Mouse (Mus musculus) brain, adult 2 months (tissue): ENCODE results near the gene Fgd2.
"Not testable (repeated sequence)": the region's sequence is repeated elsewhere in the genome, so short reads cannot be mapped to it uniquely, and the experiment has no call there.

ENCODE experiments used
- DNase-seq: peaks from one replicate; pipeline ENCODE4 v3.0.0; 2011; ENCODE audit warnings: low read depth, low spot score

Gene Fgd2

GRCm38 (mm10) chr17:29361982-29362691, 1.4 kb downstream of the Fgd2 start:
- peak; percentile 35 for DNase-seq

GRCm38 (mm10) chr17:29363109-29363508, 2.4 kb downstream of the Fgd2 start:
- no peak for DNase-seq

GRCm38 (mm10) chr17:29365105-29365621, 4.4 kb downstream of the Fgd2 start:
- DNase-seq = peak; percentile 36

- no peak for DNase-seq
Observed at GRCm38 (mm10) chr17:29368726-29369125, 8.0 kb downstream of the Fgd2 start.

GRCm38 (mm10) chr17:29370984-29371723, 10.4 kb downstream of the Fgd2 start:
- peak; percentile 96 for DNase-seq

GRCm38 (mm10) chr17:29375871-29376270, 15.2 kb downstream of the Fgd2 start:
- no peak for DNase-seq

GRCm38 (mm10) chr17:29378056-29378455, 17.3 kb downstream of the Fgd2 start:
- no peak for DNase-seq

- DNase-seq = no peak
Observed at GRCm38 (mm10) chr17:29380241-29380640, 19.5 kb downstream of the Fgd2 start.

- peak; percentile 77 for DNase-seq
Observed at GRCm38 (mm10) chr17:29381472-29381871, 20.8 kb downstream of the Fgd2 start.

GRCm38 (mm10) chr17:29382417-29382816, 21.7 kb downstream of the Fgd2 start:
- DNase-seq = no peak

- no peak for DNase-seq
Observed at GRCm38 (mm10) chr17:29383923-29384322, 23.2 kb downstream of the Fgd2 start.

- no peak for DNase-seq
Observed at GRCm38 (mm10) chr17:29384850-29385438, 24.2 kb downstream of the Fgd2 start.

- DNase-seq = no peak
Observed at GRCm38 (mm10) chr17:29385746-29386145, 25.0 kb downstream of the Fgd2 start.

GRCm38 (mm10) chr17:29388978-29389377, 28.3 kb downstream of the Fgd2 start:
- no peak for DNase-seq

GRCm38 (mm10) chr17:29391280-29391679, 30.6 kb downstream of the Fgd2 start:
- DNase-seq = no peak

GRCm38 (mm10) chr17:29393335-29394089, 32.8 kb downstream of the Fgd2 start:
- DNase-seq = no peak

GRCm38 (mm10) chr17:29394106-29394760, 33.5 kb downstream of the Fgd2 start:
- no peak for DNase-seq

GRCm38 (mm10) chr17:29394761-29395160, 34.0 kb downstream of the Fgd2 start:
- DNase-seq = not testable (repeated sequence)

- peak; percentile 43 for DNase-seq
Observed at GRCm38 (mm10) chr17:29395381-29395780, 34.7 kb downstream of the Fgd2 start.

- DNase-seq = no peak
Observed at GRCm38 (mm10) chr17:29396056-29396799, 35.5 kb downstream of the Fgd2 start.
